Mouse (Mus musculus) limb, embryonic 14.5 days (tissue): ENCODE measurements around the gene Hsf5. TPM values are rescaled to one million over a fixed set of nuclear protein-coding genes. Genes with fewer than 3 reads are reported as not detected.
A peak's percentile ranks its signal among the peaks of the same experiment; 100 is the strongest.

Experiments used
- ATAC-seq: fragments of 200-750 bp; cut with Nextera tagmentation; 2 replicates; pipeline ENCODE4 v1.8.0; 2017; ENCODE audit warnings: low read depth, moderate number of reproducible peaks, moderate TSS enrichment; ENCODE audit not compliant: low FRiP score
- DNase-seq: peaks from one replicate; pipeline ENCODE4 v3.0.0-alpha.2; 2015; ENCODE audit warnings: low spot score
- H3K27ac ChIP-seq: fragments of 300-500 bp; sonication (generic); replicated peaks from 2 replicates; pipeline ENCODE4 v1.5.1; 2014; ENCODE audit warnings: low read depth, mild to moderate bottlenecking, low read length, moderate library complexity, mixed read lengths
- H3K27me3 ChIP-seq: fragments of 300-500 bp; sonication (generic); 2 replicates; pipeline ENCODE4 v1.6.1; 2014; ENCODE audit warnings: low read length, mixed read lengths; ENCODE audit not compliant: control insufficient read depth, insufficient read depth
- H3K36me3 ChIP-seq: fragments of 300-500 bp; sonication (generic); 2 replicates; pipeline ENCODE4 v1.6.1; 2014; ENCODE audit warnings: mild to moderate bottlenecking, low read length, moderate library complexity, mixed read lengths; ENCODE audit not compliant: control insufficient read depth, insufficient read depth
- H3K4me1 ChIP-seq: fragments of 300-500 bp; sonication (generic); 2 replicates; pipeline ENCODE4 v1.6.1; 2014; ENCODE audit warnings: antibody characterized with exemption, low read length, mixed read lengths; ENCODE audit not compliant: control insufficient read depth, insufficient read depth
- H3K4me2 ChIP-seq: fragments of 300-500 bp; sonication (generic); replicated peaks from 2 replicates; pipeline ENCODE4 v1.6.1; 2014; ENCODE audit warnings: low read depth, mild to moderate bottlenecking, low read length, moderate library complexity; ENCODE audit not compliant: severe bottlenecking
- H3K4me3 ChIP-seq: fragments of 300-500 bp; sonication (generic); replicated peaks from 2 replicates; pipeline ENCODE4 v1.5.1; 2014; ENCODE audit warnings: low read length
- H3K9ac ChIP-seq: fragments of 300-500 bp; sonication (generic); 2 replicates; pipeline ENCODE4 v1.6.1; 2014; ENCODE audit warnings: mild to moderate bottlenecking, low read depth, low read length, moderate library complexity; ENCODE audit not compliant: severe bottlenecking
- H3K9me3 ChIP-seq: fragments of 300-500 bp; sonication (generic); 2 replicates; pipeline ENCODE4 v1.6.1; 2016; ENCODE audit warnings: low read length; ENCODE audit not compliant: control insufficient read depth
- POLR2A ChIP-seq: fragments of 200-500 bp; IDR thresholded peaks from 2 replicates; pipeline ENCODE4 v1.8.0; 2012; ENCODE audit warnings: inconsistent platforms, mild to moderate bottlenecking, moderate library complexity, borderline replicate concordance; ENCODE audit not compliant: insufficient read depth, insufficient read length; ENCODE audit errors: extremely low read depth
- WGBS: fragments of 180-500 bp; shearing (Covaris S2); extraction: QIAGEN DNeasy Blood & Tissue Kit; methylation state at CpG from one replicate; pipeline ENCODE4 v1.1.7; 2014; 5-methylcytosine and 5-hydroxymethylcytosine counted together
- polyA plus RNA-seq, 2 experiments: library from polyadenylated mRNA; depleted of rRNA in 1 of 2; stranded (reverse) in 1 of 2; unstranded in 1 of 2; fragments of >200 nt; fragmentation: Nextera tagmentation in 1 of 2; extraction: Ambion mirVana in 1 of 2; gene quantifications; 2 replicates each; pipeline versions ENCODE4 v1.2.1 to v1.2.3; 2012 to 2014

Gene Hsf5
- polyA plus RNA-seq (2012; rRNA removed) (0.15 and 0.26 TPM in 2 replicates), polyA plus RNA-seq (2014; fragmentation: Nextera tagmentation; extraction: Ambion mirVana) (0.21 and 0.25 TPM in 2 replicates)

GRCm38 (mm10) chr11:87616790-87617474 lies at the start of gene Hsf5:
Hsf5 (plus strand) TSS chr11:87617164.
- Histone ChIP-seq H3K27ac (no peak within 1 kb of the TSS), H3K36me3 (peaks cover 75% of the 10 kb centered on the region), H3K27me3 (no peaks in the 10 kb centered on the region), H3K4me1 (no peaks in the 10 kb centered on the region), H3K4me3 (no peak within 1 kb of the TSS), H3K9ac (no peak within 1 kb of the TSS), H3K9me3 (no peaks in the 10 kb centered on the region), H3K4me2 (no peak within 1 kb of the TSS)
- ATAC-seq (no peak), DNase-seq (no peak)
- WGBS, result 87% methylated on average over 34 of the region's 69 CpGs
- TF ChIP-seq POLR2A, result no peak

- no peak for ATAC-seq
- Histone ChIP-seq H3K4me3 (no peak within 1 kb of the TSS), H3K36me3 (no peaks in the 10 kb centered on the region), H3K27ac (no peak within 1 kb of the TSS), H3K4me2 (no peak within 1 kb of the TSS), H3K27me3 (no peaks in the 10 kb centered on the region), H3K4me1 (no peaks in the 10 kb centered on the region), H3K9ac (no peak within 1 kb of the TSS), H3K9me3 (no peaks in the 10 kb centered on the region)
- no peak for TF ChIP-seq POLR2A
- 79% methylated on average over 7 of the region's 7 CpGs for WGBS
- no peak for DNase-seq
These were observed 48.6 kb upstream of the Hsf5 start, which contains the start of gene Sept4 for GRCm38 (mm10) chr11:87568255-87568953. Sept4 (plus strand) TSS chr11:87568903.

GRCm38 (mm10) chr11:87570743-87571142 lies 46.2 kb upstream of the Hsf5 start:
- TF ChIP-seq POLR2A, result no peak
- Histone ChIP-seq H3K9ac (no peak overlapping the region), H3K27ac (no peak overlapping the region), H3K4me1 (no peaks in the 10 kb centered on the region), H3K4me3 (no peak overlapping the region), H3K36me3 (no peaks in the 10 kb centered on the region), H3K4me2 (no peak overlapping the region), H3K9me3 (no peaks in the 10 kb centered on the region), H3K27me3 (no peaks in the 10 kb centered on the region)
- ATAC-seq, result peak; percentile 56; the same call in 1 of the 2 replicates
- WGBS, result 73% methylated on average over 5 of the region's 5 CpGs
- no peak for DNase-seq

DNA sequence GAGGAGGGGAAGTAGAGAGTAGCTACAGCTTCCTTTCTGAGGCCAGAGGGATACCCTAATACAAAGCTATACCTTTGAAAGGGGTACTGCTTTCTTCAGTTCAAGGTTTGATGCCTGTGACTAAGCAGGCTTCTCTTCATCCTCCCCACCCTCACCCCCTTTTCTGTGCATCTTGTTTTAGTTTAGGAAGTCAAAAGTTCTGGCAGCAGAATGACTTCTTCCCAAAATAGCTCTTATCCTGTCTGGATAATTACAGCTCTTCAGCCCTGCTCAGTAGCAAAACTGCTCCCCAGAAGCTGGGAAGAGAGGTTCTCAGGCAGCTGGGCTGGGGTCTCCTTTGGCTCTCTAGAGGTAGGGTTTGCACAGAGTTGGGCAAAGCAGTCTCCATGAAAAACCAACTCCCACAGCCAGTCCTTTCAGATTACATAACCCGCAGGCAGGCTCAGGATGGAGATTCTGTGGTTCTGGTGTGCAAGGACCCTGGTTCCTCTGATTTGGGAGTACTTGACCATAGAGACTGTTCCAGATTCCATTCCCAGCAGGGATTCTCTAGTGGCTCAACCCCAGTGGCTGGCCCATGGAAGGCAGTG lies 45.5 kb upstream of the Hsf5 start:
- Histone ChIP-seq H3K4me1 (no peaks in the 10 kb centered on the region), H3K9ac (no peak overlapping the region), H3K36me3 (no peaks in the 10 kb centered on the region), H3K27ac (no peak overlapping the region), H3K4me2 (no peak overlapping the region), H3K4me3 (no peak overlapping the region), H3K9me3 (no peaks in the 10 kb centered on the region), H3K27me3 (no peaks in the 10 kb centered on the region)
- TF ChIP-seq POLR2A, result no peak
- 94% methylated on average over 1 of the region's 1 CpGs for WGBS
- DNase-seq (no peak), ATAC-seq (no peak)

DNA sequence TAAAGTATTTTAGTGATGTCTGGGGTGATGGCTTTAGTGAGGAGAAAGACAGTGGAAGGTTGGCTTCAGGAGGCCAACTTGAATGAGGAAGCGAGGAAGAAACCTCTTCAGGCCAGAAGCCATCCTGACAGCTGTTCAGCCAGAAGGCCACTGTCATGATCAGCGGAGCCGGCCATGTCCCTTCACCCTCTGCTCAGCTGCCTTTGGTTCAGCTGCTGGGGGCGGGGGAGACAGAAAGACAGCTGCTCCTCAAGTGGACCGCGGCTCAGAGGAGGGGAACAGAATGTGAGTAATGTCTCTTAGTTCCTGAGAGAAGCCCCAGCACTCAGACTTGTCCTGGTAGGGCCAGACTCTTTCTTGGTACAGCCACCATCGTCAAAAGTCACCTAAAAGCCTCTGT lies 43.2 kb upstream of the Hsf5 start:
- ATAC-seq (peak; percentile 67), DNase-seq (no peak)
- H3K36me3 ChIP-seq, result no peaks in the 10 kb centered on the region
- H3K27ac ChIP-seq, result no peak overlapping the region
- H3K4me2 ChIP-seq, result no peak overlapping the region
- no peak overlapping the region for H3K4me3 ChIP-seq
- no peak for TF ChIP-seq POLR2A
- no peaks in the 10 kb centered on the region for H3K27me3 ChIP-seq
- H3K9me3 ChIP-seq, result no peaks in the 10 kb centered on the region
- H3K9ac ChIP-seq, result no peak overlapping the region
- WGBS, result 73% methylated on average over 7 of the region's 7 CpGs
- H3K4me1 ChIP-seq, result peaks cover 6% of the 10 kb centered on the region
